Mouse (Mus musculus): ENCODE measurements around the gene Msi2. TPM values are rescaled to one million over a fixed set of nuclear protein-coding genes. Genes with fewer than 3 reads are reported as not detected.

Msi2 gene
- total RNA-seq, 2 experiments from 2014 or later: 105 to 113 TPM

GRCm38 (mm10) chr11:88713479-88713878 lies 4.8 kb downstream of the Msi2 start:
- no peak for DNase-seq

- DNase-seq: no peak
Measured at GRCm38 (mm10) chr11:88709876-88710614, 8.3 kb downstream of the Msi2 start.

GRCm38 (mm10) chr11:88707228-88707775 lies 11.0 kb downstream of the Msi2 start:
- DNase-seq: no peak

- DNase-seq: no peak
Measured at GRCm38 (mm10) chr11:88704688-88705087, 13.6 kb downstream of the Msi2 start.

GRCm38 (mm10) chr11:88703220-88703619 lies 15.1 kb downstream of the Msi2 start:
- no peak for DNase-seq

GRCm38 (mm10) chr11:88701976-88702659 lies 16.2 kb downstream of the Msi2 start:
- DNase-seq: no peak

GRCm38 (mm10) chr11:88701020-88701419 lies 17.3 kb downstream of the Msi2 start:
- DNase-seq: no peak

DNA sequence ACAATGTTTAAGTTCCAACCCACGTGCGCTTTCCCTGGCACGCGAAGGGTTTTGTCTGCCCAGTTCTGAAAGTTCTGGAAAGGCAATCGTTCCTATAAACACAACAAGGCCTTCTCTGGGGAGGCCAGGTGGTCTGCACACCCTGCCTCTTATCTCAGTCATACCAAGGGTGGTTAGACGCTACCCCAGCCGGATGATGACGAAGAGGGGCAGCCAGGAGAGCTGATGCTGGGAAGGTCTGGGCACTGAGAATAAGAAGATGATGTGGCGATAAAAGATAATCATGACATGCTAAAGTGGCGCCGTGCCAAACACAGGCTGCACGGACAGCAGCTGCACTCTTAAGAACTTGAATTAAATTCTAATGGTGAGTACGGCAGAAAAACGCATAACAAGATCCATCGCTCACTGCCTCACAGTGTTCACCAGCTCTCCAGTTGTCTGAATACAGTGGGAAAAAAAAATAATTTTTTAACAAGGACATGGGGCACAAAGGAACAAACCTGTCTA lies 18.1 kb downstream of the Msi2 start:
- no peak for DNase-seq

DNA sequence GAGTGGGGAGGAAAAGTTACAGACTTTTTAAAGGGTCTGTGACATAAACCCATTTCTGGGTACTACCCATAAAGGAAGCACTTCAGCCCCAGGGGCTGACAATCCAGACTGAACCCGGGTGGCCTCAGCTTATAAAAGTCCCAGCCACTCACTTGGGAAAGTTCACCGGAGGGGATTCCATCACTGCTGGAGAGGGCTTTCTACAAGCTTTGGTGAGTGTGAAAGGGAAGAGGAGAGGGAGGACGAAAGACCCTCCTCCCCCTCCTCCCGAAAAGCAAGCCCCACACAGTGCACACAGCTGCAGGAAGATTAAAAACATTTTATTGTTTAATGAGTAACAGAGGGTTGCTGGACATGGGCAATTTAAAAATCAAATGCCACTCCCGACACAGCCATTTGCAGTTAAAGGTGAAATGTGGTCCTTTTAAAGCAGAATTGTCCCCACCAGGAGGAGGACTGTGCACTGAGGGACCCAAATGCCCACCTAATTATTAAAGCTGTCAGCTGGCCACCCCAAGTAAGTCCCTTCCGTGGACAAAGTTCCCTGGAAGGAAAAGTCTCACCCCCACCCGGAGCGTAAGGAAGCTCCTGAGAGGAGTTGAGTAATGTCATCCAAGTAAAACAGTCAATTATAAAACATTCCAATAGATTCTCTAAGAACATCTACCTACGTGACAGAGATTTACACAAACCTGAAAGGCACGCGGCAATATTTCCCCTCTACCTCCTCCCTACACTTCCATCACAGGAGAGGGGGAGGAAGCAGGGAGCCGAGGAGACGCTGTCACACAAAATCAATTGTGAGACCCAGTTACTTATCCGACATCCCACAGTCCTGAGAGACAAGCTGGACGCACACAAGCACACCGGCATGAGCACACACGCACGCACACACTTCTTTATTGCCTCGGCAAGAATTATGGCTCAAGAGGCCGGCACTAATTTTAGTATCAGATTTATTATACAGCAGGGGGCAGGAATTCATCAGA lies 24.1 kb downstream of the Msi2 start:
- DNase-seq: no peak

DNA sequence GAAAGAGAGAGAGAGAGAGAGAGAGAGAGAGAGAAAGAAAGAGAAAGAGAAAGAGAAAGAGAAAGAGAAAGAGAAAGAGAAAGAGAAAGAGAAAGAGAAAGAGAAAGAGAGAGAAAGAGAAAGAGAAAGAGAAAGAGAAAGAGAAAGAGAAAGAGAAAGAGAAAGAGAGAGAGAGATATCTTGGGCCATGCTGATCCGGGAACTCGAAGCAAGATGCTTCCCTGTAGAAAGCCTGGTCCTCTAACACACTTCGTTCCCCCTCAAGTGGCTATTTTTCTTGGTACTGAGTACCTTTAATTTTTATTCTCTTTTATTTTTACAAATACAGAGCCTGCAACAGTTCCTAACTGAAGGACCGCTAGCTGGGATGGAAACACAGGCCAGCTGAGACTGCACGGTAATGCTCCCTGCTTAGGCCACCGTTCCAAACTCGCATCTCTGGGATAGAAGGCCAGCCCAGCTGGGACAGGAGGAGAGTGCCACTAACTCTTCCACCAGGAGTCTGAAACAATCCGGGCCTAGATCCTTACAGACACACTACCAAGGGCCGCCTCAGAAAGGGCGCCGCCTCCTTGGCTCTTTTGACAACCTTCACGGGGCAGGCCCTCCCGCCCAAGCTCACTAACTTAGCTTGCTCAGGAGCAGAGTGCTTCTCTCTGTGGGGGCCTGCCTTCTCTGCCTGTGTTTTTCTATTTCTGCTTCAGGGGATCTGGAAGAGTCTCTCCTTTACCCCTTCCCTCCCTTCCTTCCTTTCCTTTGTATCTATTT lies 25.1 kb downstream of the Msi2 start:
- DNase-seq: no peak

DNA sequence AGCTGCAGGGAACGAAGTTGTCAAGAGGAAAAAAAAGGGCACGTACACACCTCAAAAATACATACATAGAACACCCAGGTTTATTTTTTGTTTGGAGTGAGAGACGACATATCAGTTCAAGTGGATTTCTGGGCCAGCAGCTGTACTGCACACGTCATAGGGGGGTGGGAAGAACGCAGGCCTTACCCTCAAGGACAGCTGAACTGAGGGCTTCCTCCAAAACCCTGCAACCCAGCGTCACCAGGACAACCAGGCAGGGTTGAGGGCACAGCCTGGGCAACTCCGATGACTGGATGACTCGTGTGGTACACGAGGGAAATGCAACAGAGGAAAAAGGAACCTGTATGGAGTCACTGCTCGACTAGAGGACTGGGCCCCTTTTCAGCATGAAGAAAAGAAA lies 25.9 kb downstream of the Msi2 start:
- no peak for DNase-seq

- no peak for DNase-seq
Measured at GRCm38 (mm10) chr11:88690556-88691287, 27.6 kb downstream of the Msi2 start.

DNA sequence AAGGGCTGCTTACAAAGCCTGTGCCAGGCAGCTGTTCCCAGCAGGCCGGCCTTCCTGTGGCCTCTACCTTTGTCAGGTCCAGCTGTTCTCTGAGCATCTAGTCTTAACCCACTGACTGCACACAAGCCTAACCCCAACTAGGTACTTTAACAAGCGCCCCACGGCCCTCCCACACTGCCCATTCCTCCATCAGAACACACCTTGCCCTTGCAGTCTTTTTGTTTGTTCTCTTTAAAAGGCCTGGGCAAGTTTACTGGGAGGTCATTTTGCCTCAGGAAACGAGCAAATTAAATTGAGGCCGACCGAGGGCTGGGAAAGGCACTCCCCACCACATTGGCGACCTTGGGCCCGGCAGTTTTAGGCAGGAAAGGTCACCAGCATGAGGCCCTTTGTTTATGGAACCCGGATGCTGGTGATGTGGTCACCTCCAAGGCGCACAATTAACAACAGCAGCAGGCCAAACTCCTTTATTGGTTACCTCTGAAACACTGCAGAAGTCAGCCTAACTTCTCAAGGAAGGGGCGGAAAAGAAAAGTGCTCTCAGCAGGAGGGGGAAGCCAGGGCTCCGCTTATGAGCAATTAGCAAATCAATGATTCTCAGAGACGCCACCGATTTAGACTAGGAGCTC lies 28.4 kb downstream of the Msi2 start:
- no peak for DNase-seq

DNA sequence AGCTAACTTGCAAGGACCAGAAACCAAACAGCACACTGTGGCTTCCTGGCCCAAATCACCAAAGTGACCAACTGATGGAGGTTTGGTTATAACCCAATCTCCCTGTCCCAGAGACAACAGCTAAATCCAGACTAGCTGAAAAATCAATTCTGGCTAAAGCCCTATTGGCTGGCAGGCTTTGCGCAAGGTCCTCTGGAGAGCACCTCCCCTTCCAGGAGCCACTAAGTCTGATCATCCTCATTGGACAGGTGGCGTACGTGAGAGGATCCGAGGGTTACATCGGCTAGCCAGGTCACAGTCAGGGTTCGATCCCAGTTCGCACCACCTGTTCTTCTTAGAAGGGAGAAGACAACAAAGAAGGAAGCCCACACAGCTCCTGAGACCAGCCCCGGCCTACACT lies 29.7 kb downstream of the Msi2 start:
- no peak for DNase-seq

GRCm38 (mm10) chr11:88687711-88688110 lies 30.6 kb downstream of the Msi2 start:
- DNase-seq: no peak

- no peak for DNase-seq
Measured at GRCm38 (mm10) chr11:88687010-88687409, 31.3 kb downstream of the Msi2 start.

DNA sequence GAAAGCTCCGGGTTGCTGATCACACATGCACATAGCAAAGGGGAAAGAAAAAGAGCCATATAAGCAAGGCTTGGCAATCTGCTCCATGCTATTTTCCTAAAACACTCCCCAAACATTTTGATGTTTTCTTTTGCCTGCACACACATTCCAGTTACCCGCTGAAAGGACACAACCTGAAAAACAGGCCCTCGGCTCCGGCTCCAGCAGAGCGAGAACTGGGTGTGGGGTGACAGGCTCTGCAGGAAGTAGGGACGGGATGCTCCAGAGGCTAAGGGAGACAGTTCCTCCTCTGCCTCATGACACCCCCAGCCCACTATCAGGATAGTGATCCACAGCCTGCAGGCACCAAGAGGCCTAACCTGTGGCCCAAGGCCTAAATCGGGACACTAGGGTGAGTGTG lies 32.3 kb downstream of the Msi2 start:
- no peak for DNase-seq

- DNase-seq: no peak
Measured at GRCm38 (mm10) chr11:88683026-88683770, 35.1 kb downstream of the Msi2 start.

GRCm38 (mm10) chr11:88677350-88677749 lies 41.0 kb downstream of the Msi2 start:
- DNase-seq: no peak

GRCm38 (mm10) chr11:88676597-88676996 lies 41.7 kb downstream of the Msi2 start:
- DNase-seq: no peak

Measured in layer of hippocampus, postnatal 36 days (tissue).